Mouse (Mus musculus): ENCODE data around the gene Ppm1j.

Gene Ppm1j

DNA sequence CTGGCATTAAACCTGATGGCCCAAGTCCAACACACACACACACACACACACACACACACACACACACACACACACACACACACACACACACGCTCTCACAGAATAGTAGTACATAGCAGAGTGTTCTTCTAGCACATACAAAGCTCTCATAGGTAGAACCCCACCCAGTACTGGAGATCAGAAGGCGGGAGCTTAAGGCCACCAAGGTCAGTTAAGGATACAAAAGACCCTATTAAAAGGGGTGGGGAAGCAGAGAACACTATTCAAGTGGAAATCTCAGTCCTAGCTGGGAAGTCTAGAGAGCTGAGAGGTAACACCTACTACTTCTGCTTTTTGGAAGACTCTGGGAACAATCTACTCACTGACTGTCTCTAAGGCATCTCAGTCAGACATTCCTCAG is 34.5 kb downstream of the Ppm1j start:
- DNase-seq (ENCODE audit: low spot score) = no peak

DNA sequence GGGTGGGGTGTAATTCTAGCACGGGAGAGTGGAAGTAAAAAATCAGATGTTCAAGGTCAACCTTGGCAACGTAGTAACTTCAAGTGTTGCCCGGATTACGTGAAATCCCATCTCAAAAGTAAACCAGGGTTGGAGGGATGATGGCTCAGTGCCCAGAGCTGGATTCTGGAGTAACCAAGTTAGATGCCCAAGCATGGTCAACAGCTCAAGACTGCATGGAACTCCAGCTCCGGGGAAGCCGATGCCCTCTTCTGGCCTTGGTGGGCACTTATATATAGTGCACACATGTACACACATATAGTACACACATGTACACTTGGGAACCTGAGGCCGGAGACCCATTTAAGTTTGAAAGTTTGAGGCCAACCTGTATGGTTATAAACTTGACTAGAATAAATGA is 35.3 kb downstream of the Ppm1j start:
- DNase-seq (ENCODE audit: low spot score) = no peak

DNA sequence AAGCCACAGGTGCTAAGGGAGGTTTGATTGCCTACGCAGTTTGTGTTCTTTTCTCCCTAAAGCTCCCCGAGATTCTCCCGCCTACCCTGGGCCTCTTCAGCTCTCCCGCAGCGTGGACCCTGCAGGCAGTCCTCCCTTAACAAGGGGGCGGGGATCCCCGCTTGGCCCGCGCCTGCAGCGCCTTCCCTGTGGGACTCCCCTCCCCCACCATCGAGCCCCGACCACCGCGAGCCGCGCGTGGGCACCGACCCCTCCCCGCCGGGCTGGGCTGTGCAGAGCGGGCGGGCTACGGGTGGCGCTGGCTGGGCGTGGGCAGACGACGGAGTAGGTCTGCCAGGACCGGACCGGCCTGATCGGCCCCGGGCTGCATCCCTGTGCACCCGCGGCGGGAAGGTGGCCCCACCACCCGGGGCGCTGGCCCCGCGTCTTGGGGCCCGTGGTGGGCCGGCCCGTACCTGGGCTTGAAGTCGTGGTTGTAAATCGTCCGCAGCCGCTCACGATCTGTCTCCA is 36.7 kb downstream of the Ppm1j start:
- DNase-seq (ENCODE audit: low spot score) = no peak

DNA sequence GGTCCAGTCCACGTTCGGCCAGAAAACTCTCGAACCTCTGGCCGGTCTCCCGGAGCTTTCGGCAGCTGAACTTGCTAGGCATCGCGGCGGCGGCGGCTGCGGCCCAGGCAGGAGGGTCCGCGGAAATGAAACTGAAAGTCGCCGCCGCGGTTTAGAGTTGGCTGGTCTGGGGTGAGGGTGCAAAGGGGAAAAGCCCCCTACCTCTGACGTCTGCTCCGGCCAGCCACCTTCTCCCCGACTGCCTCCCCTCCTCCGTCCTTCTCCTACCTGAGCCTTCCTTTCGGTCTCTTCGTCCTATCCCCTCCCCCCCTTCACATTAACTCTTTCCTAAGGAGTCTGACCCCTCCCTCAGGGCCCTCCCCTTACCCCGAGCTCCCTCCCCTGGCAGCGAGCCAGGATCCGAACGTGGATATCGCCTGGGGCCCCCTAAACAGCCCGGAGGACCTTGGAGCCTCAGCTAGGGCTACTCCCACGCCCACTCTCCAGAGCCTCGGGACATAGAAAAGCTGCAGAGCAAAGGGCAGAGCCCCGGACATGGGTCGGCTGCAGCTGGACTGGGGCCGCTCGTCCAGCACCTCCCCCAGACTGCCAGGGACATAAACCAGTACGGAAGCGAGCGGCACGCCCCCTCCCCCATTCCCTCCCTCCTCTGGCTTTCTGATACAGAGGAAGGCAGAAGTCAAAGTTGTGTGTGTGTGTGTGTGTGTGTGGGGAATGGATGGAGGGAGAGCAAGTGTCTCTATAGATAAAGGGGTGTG is 37.3 kb downstream of the Ppm1j start, which contains the start of gene Mov10:
Mov10 (minus strand) TSS at position 573 of the 758 bp plus-strand sequence.
- no peak for DNase-seq (ENCODE audit: low spot score)

DNA sequence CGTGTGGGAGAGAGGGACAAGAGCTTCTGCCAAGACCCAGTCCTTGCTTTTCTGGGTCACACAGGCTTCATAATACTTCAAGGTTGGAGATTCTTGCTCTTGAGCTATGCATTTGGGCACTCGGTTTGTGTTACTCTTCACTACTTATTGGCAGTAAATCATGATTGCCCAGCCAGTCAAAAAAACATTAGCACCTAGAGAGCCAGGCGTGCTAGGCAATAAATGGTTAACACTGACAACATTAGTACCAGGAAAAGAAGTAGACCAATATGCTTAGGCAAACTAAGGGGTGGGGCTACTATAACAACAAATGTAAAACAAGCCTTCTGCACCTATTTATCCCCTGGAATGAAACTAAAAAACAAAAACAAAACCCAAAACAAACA is 37.9 kb downstream of the Ppm1j start:
- DNase-seq (ENCODE audit: low spot score) = no peak

DNA sequence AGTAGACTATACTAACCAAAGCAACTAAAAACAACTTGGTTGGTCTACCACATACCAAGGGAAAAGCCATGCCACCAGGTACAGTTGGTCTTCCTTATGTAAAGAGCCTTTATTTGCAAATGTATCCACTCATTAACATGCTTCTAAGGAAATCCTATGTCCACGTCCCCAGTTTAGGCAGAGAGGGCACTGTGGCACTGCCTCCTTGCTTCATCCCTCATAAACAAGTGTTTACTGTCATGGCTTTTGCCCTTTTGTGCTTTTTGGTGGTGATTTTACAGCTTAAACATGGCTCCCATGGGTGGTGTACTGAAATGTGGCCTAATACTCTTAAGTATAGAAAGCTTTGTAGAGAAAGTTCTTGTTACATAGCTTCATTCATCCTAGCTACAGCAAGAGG is 39.6 kb downstream of the Ppm1j start:
- DNase-seq (ENCODE audit: low spot score) = no peak

DNA sequence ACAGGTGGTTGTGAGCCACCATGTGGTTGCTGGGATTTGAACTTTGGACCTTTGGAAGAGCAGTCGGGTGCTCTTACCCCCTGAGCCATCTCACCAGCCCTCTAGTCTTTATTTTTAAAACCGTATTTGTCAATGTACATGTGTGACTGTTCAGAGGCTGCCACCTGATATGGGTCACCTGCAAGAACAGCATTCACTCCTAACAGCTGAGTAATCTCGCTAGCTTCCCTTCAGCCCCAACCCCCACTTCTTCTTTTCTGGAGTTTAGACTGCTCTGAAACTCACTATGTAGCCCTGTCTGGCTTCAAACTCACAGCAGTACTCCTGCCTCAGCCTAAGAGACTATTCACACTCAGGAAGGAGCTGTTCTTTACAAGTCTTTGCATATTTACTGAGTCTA is 41.6 kb downstream of the Ppm1j start:
- no peak for DNase-seq (ENCODE audit: low spot score)
